Mouse (Mus musculus) hindbrain, postnatal 0 days (tissue): ENCODE measurements around the gene Khdc3. TPM values are rescaled to one million over a fixed set of nuclear protein-coding genes. Genes with fewer than 3 reads are reported as not detected.

Experiments
- ATAC-seq: fragments of 200-750 bp; cut with Nextera tagmentation; 2 replicates; pipeline ENCODE4 v1.8.0; 2017; ENCODE audit warnings: mild to moderate bottlenecking, moderate TSS enrichment, moderate library complexity
- DNase-seq: peaks from one replicate; pipeline ENCODE4 v3.0.0-alpha.2; 2015; ENCODE audit warnings: low spot score
- H3K27ac ChIP-seq: fragments of 300-500 bp; sonication (generic); 2 replicates; pipeline ENCODE4 v1.5.1; 2014; ENCODE audit warnings: mild to moderate bottlenecking
- H3K27me3 ChIP-seq: fragments of 300-500 bp; sonication (generic); 2 replicates; pipeline ENCODE4 v1.6.1; 2014; ENCODE audit warnings: low read length, mixed read lengths; ENCODE audit not compliant: insufficient read depth
- H3K36me3 ChIP-seq: fragments of 300-500 bp; sonication (generic); 2 replicates; pipeline ENCODE4 v1.6.1; 2014; ENCODE audit warnings: low read length, mixed read lengths; ENCODE audit not compliant: insufficient read depth
- H3K4me1 ChIP-seq: fragments of 300-500 bp; sonication (generic); 2 replicates; pipeline ENCODE4 v1.6.1; 2014; ENCODE audit warnings: antibody characterized with exemption, low read length, mixed read lengths; ENCODE audit not compliant: insufficient read depth
- H3K4me2 ChIP-seq: fragments of 300-500 bp; sonication (generic); 2 replicates; pipeline ENCODE4 v1.6.1; 2014; ENCODE audit warnings: low read depth, mild to moderate bottlenecking, low read length, moderate library complexity, mixed read lengths
- H3K4me3 ChIP-seq: fragments of 300-500 bp; sonication (generic); 2 replicates; pipeline ENCODE4 v1.5.1; 2014; ENCODE audit warnings: low read length
- H3K9ac ChIP-seq: fragments of 300-500 bp; sonication (generic); replicated peaks from 2 replicates; pipeline ENCODE4 v1.6.1; 2014; ENCODE audit warnings: mild to moderate bottlenecking, low read length, moderate library complexity, mixed read lengths
- H3K9me3 ChIP-seq: fragments of 300-500 bp; sonication (generic); 2 replicates; pipeline ENCODE4 v1.6.1; 2016; ENCODE audit warnings: low read length, mixed read lengths
- CTCF ChIP-seq: IDR thresholded peaks from 2 replicates; pipeline ENCODE4 v1.5.1; 2016; ENCODE audit warnings: antibody characterized with exemption, control low read depth, low read depth
- WGBS: fragments of 180-500 bp; shearing (Covaris S2); extraction: QIAGEN DNeasy Blood & Tissue Kit; methylation state at CpG from one replicate; pipeline ENCODE4 v1.1.7; 2014; 5-methylcytosine and 5-hydroxymethylcytosine counted together
- polyA plus RNA-seq: library from polyadenylated mRNA; unstranded; fragments of >200 nt; fragmentation: Nextera tagmentation; extraction: Ambion mirVana; gene quantifications from 2 replicates; pipeline ENCODE4 v1.2.1, GENCODE M21; 2015
- total RNA-seq: library from RNA; depleted of rRNA; stranded (reverse); fragments of >200 nt; gene quantifications from 2 replicates; pipeline ENCODE4 v1.2.3, GENCODE M21; 2014

Khdc3 gene
- total and polyA plus RNA-seq, 2 experiments from 2014 or later: 0.21 TPM; not detected in 1

GRCm38 (mm10) chr9:73085845-73086244, 15.8 kb upstream of the Khdc3 start:
- H3K9me3 ChIP-seq: no peaks in the 10 kb centered on the region
- DNase-seq: no peak
- H3K27me3 ChIP-seq: no peaks in the 10 kb centered on the region
- H3K4me1 ChIP-seq: no peaks in the 10 kb centered on the region
- TF ChIP-seq CTCF: no peak
- no peak overlapping the region for H3K4me2 ChIP-seq
- no peaks in the 10 kb centered on the region for H3K36me3 ChIP-seq
- H3K9ac ChIP-seq: no peak overlapping the region
- H3K4me3 ChIP-seq: no peak overlapping the region
- no peak overlapping the region for H3K27ac ChIP-seq
- 91% methylated on average over 6 of the region's 6 CpGs for WGBS
- no peak for ATAC-seq

- no peak for TF ChIP-seq CTCF
- H3K27ac ChIP-seq: no peak overlapping the region
- DNase-seq (no peak), ATAC-seq (no peak)
- no peak overlapping the region for H3K9ac ChIP-seq
- H3K4me1 ChIP-seq: no peaks in the 10 kb centered on the region
- no peaks in the 10 kb centered on the region for H3K36me3 ChIP-seq
- H3K4me3 ChIP-seq: no peak overlapping the region
- no peaks in the 10 kb centered on the region for H3K9me3 ChIP-seq
- 47% methylated on average over 8 of the region's 8 CpGs for WGBS
- no peak overlapping the region for H3K4me2 ChIP-seq
- no peaks in the 10 kb centered on the region for H3K27me3 ChIP-seq
These were observed 14.5 kb upstream of the Khdc3 start for GRCm38 (mm10) chr9:73087121-73087520.

- Histone ChIP-seq H3K36me3 (no peaks in the 10 kb centered on the region), H3K4me2 (no peak overlapping the region), H3K27me3 (no peaks in the 10 kb centered on the region), H3K27ac (no peak overlapping the region), H3K4me3 (no peak overlapping the region), H3K9me3 (no peaks in the 10 kb centered on the region), H3K9ac (no peak overlapping the region), H3K4me1 (no peaks in the 10 kb centered on the region)
- 73% methylated on average over 5 of the region's 5 CpGs for WGBS
- ATAC-seq (no peak), DNase-seq (no peak)
- no peak for TF ChIP-seq CTCF
These were observed 14.1 kb upstream of the Khdc3 start for GRCm38 (mm10) chr9:73087581-73087980.

GRCm38 (mm10) chr9:73089222-73089920, 12.3 kb upstream of the Khdc3 start:
- H3K9me3 ChIP-seq: no peaks in the 10 kb centered on the region
- WGBS: 80% methylated on average over 16 of the region's 16 CpGs
- no peaks in the 10 kb centered on the region for H3K27me3 ChIP-seq
- no peak for TF ChIP-seq CTCF
- no peak overlapping the region for H3K4me2 ChIP-seq
- DNase-seq (no peak), ATAC-seq (no peak)
- no peaks in the 10 kb centered on the region for H3K36me3 ChIP-seq
- no peak overlapping the region for H3K27ac ChIP-seq
- no peak overlapping the region for H3K9ac ChIP-seq
- H3K4me1 ChIP-seq: no peaks in the 10 kb centered on the region
- H3K4me3 ChIP-seq: no peak overlapping the region

- TF ChIP-seq CTCF: no peak
- Histone ChIP-seq H3K36me3 (no peaks in the 10 kb centered on the region), H3K9me3 (no peaks in the 10 kb centered on the region), H3K27ac (no peak overlapping the region), H3K4me2 (no peak overlapping the region), H3K4me1 (no peaks in the 10 kb centered on the region), H3K27me3 (no peaks in the 10 kb centered on the region), H3K4me3 (no peak overlapping the region), H3K9ac (no peak overlapping the region)
- ATAC-seq: no peak
- DNase-seq: no peak
- WGBS: 70% methylated on average over 10 of the region's 10 CpGs
These were observed 11.5 kb upstream of the Khdc3 start for GRCm38 (mm10) chr9:73090121-73090520.

- DNase-seq: peak; percentile 82
- Histone ChIP-seq H3K27me3 (no peaks in the 10 kb centered on the region), H3K4me1 (no peaks in the 10 kb centered on the region), H3K36me3 (no peaks in the 10 kb centered on the region), H3K4me3 (no peak overlapping the region), H3K27ac (no peak overlapping the region), H3K4me2 (no peak overlapping the region), H3K9ac (no peak overlapping the region), H3K9me3 (no peaks in the 10 kb centered on the region)
- ATAC-seq: no peak; the same call in 1 of the 2 replicates
- 0% methylated on average over 1 of the region's 1 CpGs for WGBS
- peak; percentile 93 for TF ChIP-seq CTCF
These were observed 9.9 kb upstream of the Khdc3 start for GRCm38 (mm10) chr9:73091747-73092146.

- ATAC-seq (peak; percentile 87), DNase-seq (peak; percentile 71)
- Histone ChIP-seq H3K36me3 (no peaks in the 10 kb centered on the region), H3K9me3 (no peaks in the 10 kb centered on the region), H3K4me1 (no peaks in the 10 kb centered on the region), H3K9ac (no peak overlapping the region), H3K27ac (0 out of 2 replicates have a peak overlapping the region, but pooled peaks have one; percentile 17), H3K4me2 (peak overlapping the region; percentile 41), H3K4me3 (no peak overlapping the region), H3K27me3 (no peaks in the 10 kb centered on the region)
- TF ChIP-seq CTCF: no peak
- WGBS: 18% methylated on average over 17 of the region's 17 CpGs
These were observed 7.1 kb upstream of the Khdc3 start for GRCm38 (mm10) chr9:73094580-73094979.
